Mouse (Mus musculus) liver, embryonic 14.5 days (tissue): ENCODE measurements at regions not wholly inside any gene's neighbourhood (a gene's known extent, or its start where the extent isn't known, plus 50 kb on each side); places are given as distances from the start of the nearest gene placed in this dataset.
"Not testable (repeated sequence)": the region's sequence is repeated elsewhere in the genome, so short reads cannot be mapped to it uniquely, and the experiment has no call there.

Source experiments
- CTCF ChIP-seq: IDR thresholded peaks from 2 replicates; pipeline ENCODE4 v1.5.1; 2016; ENCODE audit warnings: antibody characterized with exemption, low read depth, control low read depth
- EP300 ChIP-seq: IDR thresholded peaks from 2 replicates; pipeline ENCODE4 v1.6.1; 2016; ENCODE audit warnings: antibody characterized with exemption, low read depth

DNA sequence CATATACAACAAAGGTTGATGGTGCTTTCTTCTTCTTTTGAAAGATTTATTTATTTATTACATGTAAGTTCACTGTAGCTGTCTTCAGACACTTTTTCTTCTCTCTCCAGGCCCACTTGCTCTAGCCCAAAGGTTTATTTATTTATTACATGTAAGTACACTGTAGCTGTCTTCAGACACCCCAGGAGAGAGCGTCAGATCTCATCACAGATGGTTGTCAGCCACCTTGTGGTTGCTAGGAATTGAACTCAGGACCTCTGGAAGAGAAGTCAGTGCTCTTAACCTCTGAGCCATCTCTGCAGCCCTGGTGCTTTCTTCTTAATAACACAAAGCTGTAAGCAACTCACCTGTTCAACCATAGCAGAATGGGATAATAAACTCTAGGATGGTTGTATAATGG lies 117.3 kb upstream of the Cpsf6 start:
- not testable (repeated sequence) for TF ChIP-seq CTCF, EP300
